Mouse (Mus musculus): ENCODE measurements around the gene Top2a.

DNA sequence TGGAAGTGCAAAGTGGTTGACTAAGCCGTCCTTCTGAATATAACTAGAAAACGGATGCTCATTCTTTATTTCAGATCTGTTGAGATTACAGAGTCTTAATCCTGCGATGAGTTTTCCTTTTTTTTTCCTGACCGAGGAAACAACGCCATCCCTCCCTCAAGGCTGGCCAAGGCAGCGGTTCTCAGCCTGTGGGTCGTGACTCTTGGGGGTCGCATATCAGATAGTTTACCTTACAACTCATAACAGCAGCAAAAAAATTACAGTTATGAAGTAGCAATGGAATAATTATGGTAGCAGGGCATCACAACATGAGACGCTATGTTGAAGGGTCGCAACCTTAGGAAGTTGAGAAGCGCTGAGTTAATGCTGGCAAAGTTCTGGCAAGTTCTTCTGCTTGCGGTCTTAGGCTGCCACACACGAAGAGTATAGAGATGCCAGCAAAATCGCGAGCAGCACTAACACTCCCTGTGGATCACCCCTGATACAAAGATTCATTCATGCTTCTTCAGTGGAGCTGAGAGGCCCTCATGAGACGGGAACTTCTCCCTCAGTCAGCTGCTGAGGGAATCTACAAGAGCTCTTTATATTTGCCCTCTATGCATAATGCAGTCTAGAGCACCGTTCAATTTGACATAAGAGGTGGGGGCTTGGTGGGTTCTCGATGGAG lies 612 bp upstream of the Top2a start:
- TF ChIP-seq JUN (IDR thresholded peaks at IDR 0.05; ENCODE audit: insufficient read depth, low read depth, low read length): no peak
- TF ChIP-seq JUND (conservative IDR thresholded peaks at IDR 0.05; ENCODE audit: low read depth, low read length): no peak
- no peak for TF ChIP-seq MXI1 (IDR thresholded peaks at IDR 0.05; ENCODE audit: low read depth, low read length)
- no peak for TF ChIP-seq ZNF384 (IDR thresholded peaks at IDR 0.05; ENCODE audit: low read depth, low read length)
- no peak for TF ChIP-seq ZMIZ1 (IDR thresholded peaks at IDR 0.05; ENCODE audit: low read depth, low read length)
- no peak for TF ChIP-seq TBP (conservative IDR thresholded peaks at IDR 0.05; ENCODE audit: low read depth, low read length)
- TF ChIP-seq POLR2A (IDR thresholded peaks at IDR 0.05; ENCODE audit: low read depth, low read length): no peak

Measured in CH12.LX (cell line).